Mouse (Mus musculus): ENCODE results near the gene Myzap.

GRCm38 (mm10) chr9:71517487-71517886 lies 74.7 kb downstream of the Myzap start:
- TF ChIP-seq CTCF (conservative IDR thresholded peaks at IDR 0.05; ENCODE audit: low read length): no peak
- TF ChIP-seq NANOG (IDR thresholded peaks at IDR 0.05; ENCODE audit: borderline replicate concordance, low read length): no peak
- no peak for TF ChIP-seq POU5F1 (IDR thresholded peaks at IDR 0.05; ENCODE audit: borderline replicate concordance, low read length)

Data from E14TG2a.4 (cell line).